17 mouse cellular contexts compared by ENCODE assay signal in the genomic region with DNA sequence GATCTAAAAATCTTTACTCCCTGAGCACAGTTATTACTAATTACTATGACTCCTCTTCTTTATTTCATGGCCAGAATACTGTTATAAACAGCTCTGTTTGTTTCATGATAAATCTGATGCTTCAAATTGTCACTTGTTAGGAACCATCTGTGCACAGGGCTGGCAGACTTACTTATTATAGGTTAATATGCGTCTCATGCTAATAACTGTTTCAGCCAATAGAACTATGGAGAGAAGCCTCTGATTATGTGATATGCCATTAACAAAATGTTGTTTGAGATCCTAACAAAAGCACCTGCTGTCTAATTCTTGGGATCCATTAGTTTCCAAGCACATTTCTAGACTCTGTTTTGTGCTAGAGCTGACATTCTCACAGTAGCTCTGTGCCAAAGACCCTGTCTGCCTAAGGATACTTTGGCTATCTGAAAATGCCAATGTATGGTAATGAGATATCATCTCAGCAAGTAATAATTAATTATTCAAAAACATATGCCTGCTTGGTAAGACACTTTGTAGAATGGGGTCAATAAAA.
"Had no signal": no experiment of that assay in that cellular context is flagged by ENCODE, and none has a peak within 500 bp of the region (broad histone marks: within the 10 kb centered on the region; RNA-seq: fewer than 3 reads in every experiment).

No protein-coding gene starts in this region.

- H3K4me2 ChIP-seq: kidney, embryonic 15.5 days; liver, embryonic 11.5 days; liver, embryonic 15.5 days; midbrain, embryonic 11.5 days; midbrain, embryonic 15.5 days; neural tube, embryonic 12.5 days; stomach, embryonic 15.5 days had no signal

- H3K36me3 ChIP-seq: kidney, embryonic 15.5 days; limb, embryonic 10.5 days; liver, embryonic 15.5 days; midbrain, embryonic 15.5 days; neural tube, embryonic 12.5 days; stomach, embryonic 15.5 days had no signal

- H3K9ac ChIP-seq: kidney, embryonic 15.5 days; liver, embryonic 15.5 days; midbrain, embryonic 15.5 days; neural tube, embryonic 12.5 days; stomach, embryonic 15.5 days had no signal

- ATAC-seq: lung, postnatal 0 days; midbrain, embryonic 15.5 days had no signal

- H3K4me3 ChIP-seq: kidney, embryonic 15.5 days; left cerebral cortex, adult 2 months; limb, embryonic 10.5 days; liver, embryonic 15.5 days; midbrain, embryonic 15.5 days; neural tube, embryonic 12.5 days; stomach, embryonic 15.5 days had no signal

- H3K9me3 ChIP-seq: kidney, embryonic 15.5 days; limb, embryonic 10.5 days; liver, embryonic 15.5 days; midbrain, embryonic 15.5 days; neural tube, embryonic 12.5 days; stomach, embryonic 15.5 days had no signal

- DNase-seq: kidney, adult 2 months; kidney, postnatal 14 days; lung, adult 2 months; lung, postnatal 36 days; right cerebral cortex, postnatal 14 days; thymus, adult 2 months; thymus, postnatal 25 days had no signal

- H3K4me1 ChIP-seq: kidney, embryonic 15.5 days; limb, embryonic 10.5 days; liver, embryonic 15.5 days; midbrain, embryonic 15.5 days; neural tube, embryonic 12.5 days; stomach, embryonic 15.5 days had no signal

- H3K27ac ChIP-seq: kidney, embryonic 15.5 days; left cerebral cortex, adult 2 months; limb, embryonic 10.5 days; liver, embryonic 15.5 days; midbrain, embryonic 15.5 days; neural tube, embryonic 12.5 days; stomach, embryonic 15.5 days had no signal

- H3K27me3 ChIP-seq: kidney, embryonic 15.5 days; liver, embryonic 15.5 days; midbrain, embryonic 15.5 days; neural tube, embryonic 12.5 days; stomach, embryonic 15.5 days had no signal
